Mouse (Mus musculus) gastrocnemius, postnatal 36 days (tissue): ENCODE results near the gene Ndufa3. TPM values are rescaled to one million over a fixed set of nuclear protein-coding genes. Genes with fewer than 3 reads are reported as not detected.
A peak's percentile ranks its signal among the peaks of the same experiment; 100 is the strongest.
"Not testable (repeated sequence)": the region's sequence is repeated elsewhere in the genome, so short reads cannot be mapped to it uniquely, and the experiment has no call there.

Source experiments
- DNase-seq, 2 experiments: peaks; one replicate each; pipeline ENCODE4 v3.0.0; 2022
- intact Hi-C: fragments of 180-260 bp; cut with DNase I; formaldehyde crosslinking; loops from one replicate; pipeline ENCODE4 v1.15.1; 2025
- long read RNA-seq, 2 experiments: library from polyadenylated mRNA; stranded (forward); transcript quantifications; one replicate each; pipeline ENCODE4 v2.0.0; 2021
- total RNA-seq, 2 experiments: library from RNA; stranded (reverse); gene quantifications; 2 replicates each; pipeline ENCODE4 v1.2.3; 2021

Ndufa3 gene
- total RNA-seq: 100 to 1,000 TPM; 868 to 976 TPM
- long read RNA-seq, experiment 1, transcript Ndufa3-204 (4 exons, 343 nt): minor isoform, 18 of 1,465 reads
- long read RNA-seq, experiment 1, transcript Ndufa3-201 (4 exons, 515 nt): major isoform, 1,305 of 1,465 reads
- long read RNA-seq, experiment 1, partial matches to known transcripts: 129 of 1,465 reads
- long read RNA-seq, experiment 1, other reads (novel, unspliced or antisense): 10 of 1,465 reads
- long read RNA-seq, experiment 2, transcript Ndufa3-204 (4 exons, 343 nt): minor isoform, 14 of 1,539 reads
- long read RNA-seq, experiment 2, transcript Ndufa3-201 (4 exons, 515 nt): major isoform, 1,370 of 1,539 reads
- long read RNA-seq, experiment 2, partial matches to known transcripts: 134 of 1,539 reads
- long read RNA-seq, experiment 2, other reads (novel, unspliced or antisense): 19 of 1,539 reads

DNA sequence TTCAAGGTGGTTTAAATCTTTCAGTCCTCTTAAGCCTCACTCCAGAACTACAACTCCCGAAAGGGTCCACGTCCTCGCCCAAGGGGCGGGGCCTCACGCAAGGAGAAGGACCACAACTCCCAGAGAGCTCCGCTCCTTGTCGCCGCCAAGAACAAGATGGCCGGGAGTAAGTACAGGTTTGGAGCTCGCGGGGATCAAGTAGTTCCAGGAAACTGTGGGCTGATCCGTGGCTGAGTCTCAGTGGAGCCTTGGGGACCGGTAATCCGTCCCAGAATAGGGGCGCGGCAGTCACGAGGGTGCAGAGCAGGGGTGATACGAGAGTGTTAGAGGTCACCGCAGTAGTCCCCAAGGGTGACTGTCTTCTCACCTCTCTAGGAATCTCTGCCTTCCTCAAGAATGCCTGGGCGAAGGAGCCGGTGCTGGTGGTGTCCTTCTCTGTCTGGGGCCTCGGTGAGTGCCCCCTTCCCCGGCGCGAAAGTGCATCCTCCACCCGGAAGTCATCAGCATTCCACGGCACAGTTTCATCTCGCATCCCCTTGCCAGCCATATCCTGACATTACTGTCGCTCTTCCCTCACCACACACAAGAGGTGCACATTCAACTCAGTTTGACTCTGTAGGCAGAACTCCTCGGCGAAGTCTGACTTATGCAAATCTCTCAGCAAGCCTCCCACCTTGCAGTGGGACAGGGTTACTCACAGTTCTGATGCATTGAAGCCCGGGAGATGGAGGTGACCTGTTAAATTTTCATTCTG is at the start of gene Ndufa3:
TSS of gene Ndufa3 (plus strand) at position 132 of the 754 bp plus-strand sequence.
- intact Hi-C loops: loop anchor here (1.0 kb wide), 1 partner anchor 12 kb away; the partner anchor contains the start of genes Prpf31 and Tfpt
- DNase-seq: peak; percentile 67 to 79

DNA sequence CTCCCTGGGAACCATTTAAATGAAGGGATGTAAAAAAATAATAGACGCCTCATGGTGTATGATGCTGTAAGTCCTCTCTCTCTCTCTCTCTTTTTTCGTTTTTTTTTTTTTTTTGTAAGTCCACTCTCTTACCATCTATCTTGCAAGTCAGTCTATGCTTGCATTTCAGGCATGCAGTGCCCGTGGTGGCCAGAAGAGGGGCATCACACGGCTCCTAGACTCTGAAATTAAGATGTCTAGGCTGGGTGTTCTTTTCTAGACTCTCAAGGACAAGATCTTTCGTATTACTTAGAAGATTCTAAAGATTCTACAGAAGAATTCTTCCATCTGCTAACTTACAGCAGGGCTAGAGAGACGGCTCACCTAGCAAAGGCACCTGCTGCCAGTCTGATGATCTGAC is 47.4 kb upstream of the Ndufa3 start:
- intact Hi-C loops: no loop called here

DNA sequence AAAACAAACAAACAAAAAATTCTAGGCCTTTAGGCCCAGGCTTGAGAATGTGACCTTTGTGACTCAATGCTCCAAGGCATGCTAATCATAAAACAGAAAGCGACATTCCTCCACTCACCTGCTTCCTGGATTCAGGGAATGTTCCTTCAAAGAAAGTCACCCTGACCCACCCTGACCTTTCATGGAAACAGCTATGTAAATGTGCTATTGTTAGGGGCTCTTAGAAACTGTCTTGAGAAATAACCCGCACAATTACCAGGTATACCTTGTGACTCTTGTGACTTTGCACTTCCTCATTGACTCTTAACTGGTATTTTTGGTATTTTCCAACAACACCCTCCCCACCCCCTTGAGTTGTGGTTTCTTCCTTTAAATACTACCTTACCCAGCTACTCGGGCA is 46.6 kb upstream of the Ndufa3 start:
- DNase-seq, intact Hi-C loops: not testable (repeated sequence)

More for the DNA sequence above, 47.4 kb upstream of the Ndufa3 start:
- no peak for DNase-seq

GRCm38 (mm10) chr7:3571847-3572246 is 45.3 kb upstream of the Ndufa3 start:
- intact Hi-C loops: no loop called here
- DNase-seq: no peak

- no peak for DNase-seq
- intact Hi-C loops: no loop called here
These were observed 43.0 kb upstream of the Ndufa3 start for GRCm38 (mm10) chr7:3574216-3574615.

GRCm38 (mm10) chr7:3576354-3577124 is 40.6 kb upstream of the Ndufa3 start:
- no peak for DNase-seq
- intact Hi-C loops: no loop called here

DNA sequence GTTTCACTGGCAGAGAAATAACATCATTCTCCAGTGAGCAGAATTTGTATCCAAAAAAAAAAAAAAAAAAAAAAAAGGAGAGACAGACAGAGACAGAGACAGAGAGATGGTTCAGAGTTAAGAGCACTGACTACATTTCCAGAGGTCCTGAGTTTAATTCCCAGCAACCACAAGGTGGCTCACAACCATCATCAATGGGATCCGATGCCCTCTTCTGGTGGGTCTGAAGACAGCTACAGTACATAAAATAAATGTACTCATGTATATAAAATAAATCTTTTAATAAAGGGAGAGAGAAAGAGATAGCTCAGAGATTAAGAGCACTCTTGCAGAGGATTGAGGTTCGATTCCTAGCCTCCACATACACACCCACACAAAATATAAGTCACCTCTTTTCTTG is 39.0 kb upstream of the Ndufa3 start:
- DNase-seq: no peak
- intact Hi-C loops: no loop called here

- no peak for DNase-seq
- intact Hi-C loops: no loop called here
These were observed 38.1 kb upstream of the Ndufa3 start for GRCm38 (mm10) chr7:3578952-3579546.

DNA sequence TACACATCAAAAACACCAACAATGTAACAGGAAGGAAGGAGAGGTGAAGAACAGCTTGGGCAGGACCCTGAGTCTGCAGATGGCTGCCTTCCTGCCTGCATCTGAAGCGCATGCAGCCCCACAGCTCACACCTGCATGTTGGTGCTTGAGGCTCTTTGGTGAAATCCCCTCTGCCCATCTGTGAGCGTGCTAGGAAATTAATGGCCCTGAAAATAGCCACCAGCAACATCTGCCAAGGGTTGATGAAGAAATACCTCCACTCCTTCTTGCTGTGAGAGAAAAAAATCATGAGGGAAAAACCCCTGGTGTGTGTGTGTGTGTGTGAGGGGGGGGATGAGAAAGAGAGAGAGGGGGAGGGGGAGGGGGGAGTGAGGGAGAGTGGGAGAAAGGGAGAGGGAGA is 37.1 kb upstream of the Ndufa3 start:
- no peak for DNase-seq
- intact Hi-C loops: no loop called here

DNA sequence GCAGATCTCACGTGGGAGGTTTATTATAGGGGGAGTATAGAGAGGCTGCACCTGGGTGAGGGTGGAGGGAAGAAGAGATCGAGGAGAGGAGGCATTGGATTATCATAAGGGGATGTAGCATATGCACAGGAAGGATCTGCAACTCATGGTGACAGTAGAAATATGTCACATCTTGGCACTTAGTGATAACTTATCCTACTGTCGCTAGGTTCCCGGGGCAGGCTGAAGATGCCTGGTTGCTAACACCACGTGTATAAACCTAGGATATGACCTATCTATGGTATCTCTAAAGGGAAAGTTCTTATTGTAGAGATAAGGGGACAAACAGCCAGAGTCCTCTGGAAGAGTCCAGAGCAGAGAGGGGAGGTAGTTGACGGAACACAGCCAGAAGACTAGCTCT is 31.4 kb upstream of the Ndufa3 start:
- no peak for DNase-seq
- intact Hi-C loops: no loop called here

- no peak for DNase-seq
- intact Hi-C loops: no loop called here
These were observed 30.9 kb upstream of the Ndufa3 start for GRCm38 (mm10) chr7:3586255-3586654.

DNA sequence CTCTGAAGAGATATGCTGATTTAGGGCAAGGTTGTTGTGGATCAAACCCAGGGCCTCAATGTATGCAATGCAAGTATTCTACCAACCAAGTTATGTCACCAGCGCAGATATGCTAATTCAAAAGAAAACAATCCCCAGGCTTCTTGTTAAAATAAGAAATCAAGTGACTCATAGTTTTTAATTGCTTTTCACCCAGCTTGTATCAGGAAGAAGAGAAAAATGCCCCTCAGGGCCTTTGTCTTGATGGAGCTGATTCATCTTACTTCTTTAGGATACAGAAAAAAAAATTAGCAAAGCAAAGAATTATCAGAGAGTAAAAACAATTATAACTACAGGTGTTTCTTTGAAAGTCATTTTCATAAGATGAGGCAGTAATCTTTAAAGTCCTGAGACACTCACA is 29.9 kb upstream of the Ndufa3 start:
- intact Hi-C loops: no loop called here
- no peak for DNase-seq

- no peak for DNase-seq
- intact Hi-C loops: no loop called here
These were observed 26.6 kb upstream of the Ndufa3 start for GRCm38 (mm10) chr7:3590550-3590949.

GRCm38 (mm10) chr7:3591534-3591933 is 25.6 kb upstream of the Ndufa3 start:
- intact Hi-C loops: no loop called here
- DNase-seq: no peak

DNA sequence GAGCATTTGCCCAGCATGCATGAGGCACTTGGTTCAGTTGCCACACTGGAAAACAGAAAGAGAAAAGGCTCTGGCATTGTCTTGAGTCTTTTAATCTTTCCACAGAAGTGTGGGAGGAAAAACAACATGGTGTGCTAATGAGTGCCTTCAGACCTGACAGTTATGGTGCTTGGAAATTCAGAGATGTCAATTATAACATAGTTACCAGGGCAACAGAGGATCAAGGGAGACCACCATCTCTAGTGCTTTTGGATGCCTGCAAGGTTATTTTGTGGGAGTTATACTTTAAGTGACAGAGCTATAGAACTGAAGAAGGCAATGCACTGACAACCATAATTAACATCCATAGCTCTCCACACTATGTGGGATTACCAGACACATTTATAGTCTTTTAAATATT is 23.3 kb upstream of the Ndufa3 start:
- intact Hi-C loops: no loop called here
- DNase-seq: no peak

DNA sequence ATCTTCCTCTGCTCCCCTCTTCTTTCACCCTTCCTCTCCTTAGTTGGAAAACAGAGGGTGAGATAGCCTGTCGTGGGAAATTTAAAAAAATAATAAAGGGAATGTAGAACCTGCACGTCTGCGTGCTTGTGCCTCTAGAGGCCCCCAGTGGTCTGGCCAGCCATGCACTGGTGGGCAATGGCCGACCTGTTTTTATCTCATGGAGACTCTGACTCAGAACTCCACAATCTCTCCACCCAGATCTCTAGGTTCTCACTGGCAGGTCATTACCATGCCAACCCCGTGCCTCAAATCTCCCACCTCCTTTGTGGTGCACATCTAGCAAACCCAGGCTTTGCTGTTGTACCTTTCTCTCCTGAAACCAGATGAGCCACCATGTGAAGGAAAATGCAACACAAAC is 22.5 kb upstream of the Ndufa3 start:
- no peak for DNase-seq
- intact Hi-C loops: no loop called here

DNA sequence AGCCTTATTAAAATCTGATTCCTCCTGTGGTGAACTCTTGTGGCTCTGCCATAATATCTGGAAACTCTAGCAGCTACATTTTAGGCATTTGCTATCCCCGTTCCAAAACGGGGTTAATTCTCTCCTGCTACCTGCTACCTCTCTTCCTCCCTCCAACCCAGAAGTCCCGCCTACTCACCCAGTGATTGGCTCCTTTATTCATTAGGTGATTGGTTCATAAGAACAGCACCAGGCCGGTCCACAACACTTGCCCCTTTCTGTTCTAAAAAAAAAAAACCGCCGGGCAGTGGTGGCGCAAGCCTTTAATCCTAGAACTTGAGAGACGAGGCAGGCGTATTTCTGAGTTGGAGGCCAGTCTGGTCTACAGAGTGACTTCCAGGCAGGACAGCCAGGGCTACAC is 22.0 kb upstream of the Ndufa3 start:
- no peak for DNase-seq
- intact Hi-C loops: no loop called here

GRCm38 (mm10) chr7:3597755-3598154 is 19.4 kb upstream of the Ndufa3 start:
- DNase-seq, intact Hi-C loops: not testable (repeated sequence)

- DNase-seq: peak in 1 of 2 experiments; percentile 19
- intact Hi-C loops: no loop called here
These were observed 16.1 kb upstream of the Ndufa3 start for GRCm38 (mm10) chr7:3601119-3601518.

DNA sequence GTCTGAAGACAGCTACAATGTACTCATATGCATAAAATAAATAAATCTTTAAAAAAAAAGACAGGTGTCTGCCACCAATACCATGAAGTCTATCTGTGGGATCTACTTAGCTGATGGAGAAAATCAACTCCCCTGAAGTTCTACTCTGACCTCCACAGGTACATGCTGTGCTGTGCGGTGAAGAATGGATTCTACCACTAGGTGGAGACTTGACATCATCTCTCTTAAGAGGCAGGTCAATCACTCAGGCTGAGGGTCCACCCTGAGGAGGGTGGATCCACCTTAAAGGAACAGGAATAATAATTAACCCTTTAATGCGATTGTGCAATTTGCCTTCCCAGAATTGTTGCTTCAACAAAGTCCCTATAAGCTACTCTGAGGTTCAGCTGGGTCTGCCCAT is 10.4 kb upstream of the Ndufa3 start:
- intact Hi-C loops: no loop called here
- no peak for DNase-seq

- intact Hi-C loops: no loop called here
These were observed 9.8 kb upstream of the Ndufa3 start for GRCm38 (mm10) chr7:3607391-3607790.

More at GRCm38 (mm10) chr7:3607391-3607790, 9.8 kb upstream of the Ndufa3 start:
- no peak for DNase-seq
